Mouse (Mus musculus) adipocyte (in vitro differentiated cells): ENCODE results near the gene Erc2.

Experiments used
- DNase-seq: peaks from one replicate; pipeline ENCODE4 v3.0.0-alpha.2; 2016; ENCODE audit warnings: low spot score

Gene Erc2

DNA sequence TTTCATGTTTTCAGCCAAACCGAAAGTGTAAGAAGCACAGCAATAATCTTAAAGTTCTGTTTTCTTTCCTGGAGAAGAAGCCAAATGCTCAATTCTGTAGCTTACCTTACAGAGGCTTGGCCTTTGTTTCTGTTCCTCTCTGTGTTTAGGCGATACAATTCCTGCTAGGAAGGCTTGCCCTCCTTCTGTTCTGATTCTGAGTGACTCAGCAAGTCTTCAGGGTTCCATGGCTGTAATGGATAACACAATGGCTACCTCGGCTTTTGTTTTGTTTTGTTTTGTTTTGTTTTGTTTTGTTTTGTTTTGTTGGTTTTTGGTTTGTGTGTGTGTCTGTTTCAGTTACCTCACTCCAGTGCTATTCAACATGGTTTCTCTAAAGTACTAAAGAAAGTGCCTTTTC lies 757.9 kb downstream of the Erc2 start:
- DNase-seq, result no peak

DNA sequence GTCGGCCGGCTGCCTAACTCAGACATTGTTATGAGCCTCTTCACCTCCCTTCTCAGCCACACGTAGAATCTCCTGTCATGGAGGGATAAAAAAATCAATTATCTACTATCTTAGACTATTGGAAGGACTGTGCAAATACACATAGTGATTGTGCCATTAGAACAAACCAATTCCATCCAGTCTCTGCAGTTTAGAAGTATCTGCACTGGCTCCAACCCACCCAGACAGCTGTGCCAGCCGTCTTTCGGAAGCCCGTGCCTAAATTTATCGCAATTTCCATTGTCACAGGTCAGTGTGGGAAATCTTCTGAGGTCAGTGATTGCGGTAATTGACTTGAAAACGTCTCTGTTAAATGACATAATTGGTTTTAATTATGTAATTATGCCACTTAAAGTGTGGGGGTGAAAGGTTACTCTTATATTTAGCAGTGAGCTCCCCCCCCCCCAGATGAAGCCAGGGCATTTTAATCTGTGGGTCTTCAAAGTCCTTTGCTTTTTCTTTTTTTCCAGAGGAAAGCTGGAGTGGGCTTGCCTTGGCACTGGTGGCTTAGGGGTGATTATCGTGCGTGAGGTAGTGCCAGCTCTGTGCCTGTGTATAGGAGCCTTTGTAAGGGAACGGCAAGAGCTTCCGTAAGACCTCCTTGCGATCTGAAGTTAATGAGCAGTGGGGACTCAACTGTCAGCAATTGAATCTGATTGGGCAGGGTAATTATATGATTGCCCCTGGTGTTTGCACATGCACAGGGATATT lies 759.7 kb downstream of the Erc2 start:
- no peak for DNase-seq

DNA sequence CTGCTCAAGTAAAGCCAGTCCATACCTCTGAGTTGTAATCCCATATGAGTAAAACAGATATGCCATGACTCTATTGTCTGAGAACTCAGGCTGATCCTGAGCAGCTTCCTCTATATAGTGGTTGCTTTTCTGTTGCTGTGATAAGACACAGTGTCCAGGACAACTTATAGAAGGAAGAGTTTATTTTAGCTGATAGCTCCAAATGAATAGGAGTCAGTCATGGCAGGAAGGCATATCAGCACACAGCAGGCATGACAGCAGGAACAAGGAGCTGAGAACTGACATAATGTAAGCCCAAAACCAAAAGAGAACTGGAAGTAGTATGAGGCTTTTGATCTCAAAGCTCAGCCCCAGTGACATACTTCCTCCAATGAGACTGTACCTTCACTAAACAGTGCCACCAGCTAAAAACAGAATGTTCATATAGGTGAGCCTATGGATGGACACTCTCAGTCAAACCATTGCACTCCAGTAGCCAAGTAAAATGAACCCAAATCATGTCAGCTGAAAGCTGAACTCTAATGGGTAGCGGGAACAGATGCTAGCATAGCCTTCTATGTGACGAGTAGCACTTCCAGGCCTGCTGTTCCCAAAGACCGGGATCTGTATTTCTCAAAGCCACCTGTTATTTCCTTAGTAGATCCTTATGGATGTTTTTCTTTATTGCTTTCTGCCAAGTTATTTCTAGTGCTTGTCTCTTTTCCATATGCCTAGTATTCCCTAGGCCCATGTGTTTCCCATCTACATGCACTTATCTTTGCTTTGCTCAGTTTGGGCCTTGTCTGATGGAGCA lies 764.8 kb downstream of the Erc2 start:
- DNase-seq, result no peak

DNA sequence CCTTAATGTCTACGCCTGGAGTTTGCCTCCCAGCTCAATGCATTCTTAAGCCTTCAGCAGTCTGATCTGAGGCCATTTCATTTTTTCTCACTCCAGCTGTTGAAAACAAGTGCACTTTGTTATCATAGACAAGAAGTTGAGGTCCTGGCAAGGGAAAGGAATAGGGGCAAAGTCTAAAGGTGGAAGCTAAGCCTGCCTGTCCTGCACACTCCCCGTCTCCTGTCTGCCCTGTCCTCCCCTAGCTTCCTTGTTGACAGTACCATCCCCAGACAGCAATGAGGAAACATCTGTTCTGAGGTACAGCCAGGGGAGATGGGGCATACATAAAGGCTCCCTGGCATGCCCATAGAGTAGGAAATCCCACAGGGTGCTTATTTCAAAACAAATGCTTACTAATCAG lies 776.7 kb downstream of the Erc2 start:
- no peak for DNase-seq

DNA sequence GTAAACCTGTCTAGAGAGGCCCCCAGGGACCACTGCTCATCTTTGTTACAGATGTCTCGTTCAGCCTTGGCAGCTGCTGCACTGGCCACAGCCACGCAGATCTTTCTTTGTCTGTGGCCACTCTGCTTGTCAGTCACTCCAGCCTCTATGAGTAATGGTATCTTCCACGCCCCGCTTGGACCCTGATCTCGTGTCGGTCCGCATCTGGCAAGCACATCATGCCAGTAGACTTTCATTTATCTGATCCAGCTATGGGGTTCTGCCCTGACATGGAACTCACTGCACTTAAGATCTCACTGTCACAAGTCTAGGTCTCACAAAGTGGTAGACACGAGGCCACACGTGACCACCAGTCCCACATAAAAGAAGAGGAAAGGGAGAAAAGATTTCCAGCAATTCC lies 777.7 kb downstream of the Erc2 start:
- DNase-seq, result no peak

DNA sequence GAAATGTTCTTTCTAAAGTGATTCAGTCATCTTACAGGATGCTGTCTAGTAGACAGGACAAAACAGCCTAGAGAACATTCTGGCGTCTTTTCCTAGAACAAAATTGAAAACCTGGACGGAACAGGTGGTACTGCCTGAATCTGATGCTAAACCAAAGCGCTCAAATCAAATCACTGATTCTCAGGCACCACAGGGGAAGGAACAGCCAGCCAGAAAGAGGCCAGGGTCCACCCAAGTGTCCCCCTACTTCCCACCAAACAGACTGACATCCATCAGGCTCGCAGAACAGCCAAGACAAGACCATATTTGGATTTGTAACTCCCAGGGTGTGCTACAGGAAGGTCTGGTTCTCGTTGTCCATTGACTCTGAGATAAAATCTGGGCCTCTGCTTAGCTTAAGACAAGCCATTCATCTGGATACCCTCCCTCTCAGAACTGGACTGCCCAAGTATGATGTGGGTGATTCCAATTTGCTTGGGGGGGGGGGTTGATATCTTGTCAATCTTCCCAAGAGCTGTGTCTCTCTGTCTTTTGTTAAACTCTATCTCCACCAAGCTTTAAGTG lies 783.1 kb downstream of the Erc2 start:
- no peak for DNase-seq

DNA sequence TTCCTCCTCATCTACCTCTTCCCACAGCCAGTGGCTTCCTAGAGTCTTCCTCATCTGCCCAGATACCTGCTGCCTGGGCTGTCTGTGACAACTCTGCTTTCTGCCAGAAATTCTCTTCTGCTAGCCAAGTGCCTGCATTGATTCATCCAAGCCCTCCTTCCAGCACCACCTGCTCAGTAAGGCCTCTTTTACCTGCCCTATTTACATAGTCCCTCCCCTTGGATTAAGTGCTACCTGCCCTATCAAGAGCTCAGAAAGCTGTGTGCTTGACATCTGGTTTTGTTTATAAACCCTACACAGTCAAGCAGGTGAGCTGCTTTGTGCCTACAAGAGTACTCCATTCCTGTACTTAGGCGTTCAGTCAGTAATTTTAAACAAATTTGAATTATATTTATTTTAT lies 787.2 kb downstream of the Erc2 start:
- DNase-seq, result no peak

DNA sequence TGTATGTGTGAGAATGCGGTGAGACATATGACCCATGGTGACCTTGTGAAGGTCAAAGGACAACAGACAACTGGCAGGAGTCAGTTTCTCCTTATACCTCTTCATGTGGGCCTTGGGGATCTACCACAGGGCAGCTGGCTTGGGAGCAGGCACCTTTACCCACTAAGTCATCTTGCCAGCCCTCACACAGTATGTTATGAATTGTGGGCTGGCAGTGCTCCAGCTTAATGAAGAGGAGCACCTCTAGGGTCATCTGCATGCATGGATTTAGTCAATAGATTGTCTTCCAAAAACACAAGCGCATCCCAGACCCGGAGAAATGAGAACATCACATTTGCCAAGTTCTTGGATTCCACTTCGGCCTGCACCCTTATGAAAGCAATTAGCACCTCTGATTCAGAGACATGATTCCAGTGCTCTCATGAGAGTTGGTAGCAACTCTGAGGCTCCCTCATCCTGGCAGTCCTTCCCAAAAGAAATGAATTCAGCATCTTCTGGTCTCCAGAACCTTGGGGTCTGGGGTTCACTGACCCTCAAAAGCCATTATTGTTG lies 787.6 kb downstream of the Erc2 start:
- peak; percentile 12 for DNase-seq

DNA sequence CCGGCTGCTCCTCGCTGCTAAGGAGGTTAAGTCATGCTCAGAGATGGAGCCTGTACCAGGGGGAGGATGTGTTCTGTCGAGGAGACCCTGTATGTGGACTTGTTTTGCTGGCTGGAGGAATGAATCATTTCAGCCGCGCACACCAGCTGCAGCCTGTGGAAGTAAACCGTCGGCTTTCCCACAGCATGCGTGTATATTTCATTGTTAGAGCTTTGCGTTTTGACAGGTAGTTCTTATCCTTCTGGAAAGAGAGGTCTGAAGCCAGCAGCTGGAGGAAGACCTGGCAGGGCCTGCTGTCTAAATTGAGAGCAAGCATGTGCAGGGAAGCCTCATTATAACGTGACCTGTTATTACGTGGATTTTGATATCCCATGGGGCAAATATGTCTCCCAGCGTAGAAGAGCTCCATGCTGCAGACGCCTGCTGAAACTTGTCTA lies 788.6 kb downstream of the Erc2 start:
- no peak for DNase-seq

DNA sequence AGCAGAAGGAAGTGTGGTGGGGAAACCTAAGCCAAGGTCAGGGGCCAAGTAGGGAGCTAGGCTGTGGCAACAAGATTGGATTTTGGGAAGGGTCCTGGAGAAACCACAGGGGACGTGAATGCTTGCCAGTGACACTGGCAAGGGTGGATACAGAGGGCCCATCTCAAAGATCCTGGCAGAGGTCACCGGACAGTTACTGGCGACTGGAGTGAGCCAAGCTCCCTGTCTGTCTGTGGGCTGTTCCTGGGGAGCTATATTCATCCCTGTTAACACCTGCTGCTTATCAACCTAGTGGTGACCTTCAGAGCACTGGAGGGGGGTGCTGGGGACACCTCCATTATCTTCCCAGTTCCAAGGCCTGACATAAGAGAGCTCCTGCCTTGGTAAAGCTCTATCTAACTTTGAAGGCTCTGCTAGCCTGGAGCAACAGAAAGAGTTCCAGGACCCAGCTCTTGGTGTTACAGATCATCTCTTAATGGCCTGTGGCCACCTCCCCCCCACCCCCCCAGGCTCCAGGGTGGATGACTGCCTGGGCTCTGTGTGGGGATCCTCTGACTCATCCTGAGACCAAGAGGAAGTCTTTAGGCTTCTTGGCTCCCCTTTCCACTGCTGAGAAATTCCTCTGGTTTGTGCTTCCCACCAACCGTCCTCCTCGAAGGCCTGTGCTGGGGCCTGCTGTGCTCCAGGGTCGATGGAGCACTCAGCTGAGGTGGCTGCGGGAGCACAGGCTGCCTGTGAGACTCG lies 790.2 kb downstream of the Erc2 start:
- DNase-seq, result no peak

DNA sequence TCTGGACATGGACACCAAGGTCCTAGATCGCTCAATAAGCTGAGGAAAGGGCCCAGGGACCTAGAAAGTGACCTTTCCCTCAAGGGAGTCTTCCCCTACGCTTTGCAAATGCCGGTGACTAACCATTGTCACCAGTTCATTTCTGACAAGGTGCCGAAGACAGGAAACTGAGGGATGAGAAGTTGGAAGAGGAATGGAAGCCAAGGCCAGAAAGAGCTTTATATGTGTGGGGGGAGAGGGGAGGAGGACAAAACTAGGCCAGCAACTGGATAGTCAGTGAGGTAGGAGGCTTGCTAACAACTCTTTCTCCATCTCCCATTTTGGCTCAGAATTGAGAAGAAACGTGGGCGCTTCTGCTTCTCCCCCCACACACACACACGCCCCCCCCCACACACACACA lies 791.3 kb downstream of the Erc2 start:
- DNase-seq, result no peak

DNA sequence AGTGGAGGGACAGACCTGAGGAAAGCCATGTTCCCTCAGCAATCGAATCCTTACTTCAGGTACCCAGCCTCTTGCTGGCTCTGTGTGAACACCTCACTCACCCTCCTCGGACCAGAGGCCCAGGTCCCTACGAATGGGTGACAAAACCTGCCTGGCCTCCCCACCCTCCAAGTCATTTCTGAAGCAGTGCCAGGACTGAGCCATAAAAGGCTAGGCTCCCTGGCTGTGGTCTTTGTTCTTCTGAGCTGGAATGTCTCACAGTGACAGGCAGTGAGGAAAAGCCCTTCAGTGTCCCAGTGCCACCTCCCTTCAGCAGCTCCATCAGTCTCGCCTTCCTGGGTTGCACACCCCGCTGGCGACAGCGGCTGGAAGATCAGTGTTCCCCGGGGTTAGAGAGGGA lies 794.8 kb downstream of the Erc2 start:
- no peak for DNase-seq

DNA sequence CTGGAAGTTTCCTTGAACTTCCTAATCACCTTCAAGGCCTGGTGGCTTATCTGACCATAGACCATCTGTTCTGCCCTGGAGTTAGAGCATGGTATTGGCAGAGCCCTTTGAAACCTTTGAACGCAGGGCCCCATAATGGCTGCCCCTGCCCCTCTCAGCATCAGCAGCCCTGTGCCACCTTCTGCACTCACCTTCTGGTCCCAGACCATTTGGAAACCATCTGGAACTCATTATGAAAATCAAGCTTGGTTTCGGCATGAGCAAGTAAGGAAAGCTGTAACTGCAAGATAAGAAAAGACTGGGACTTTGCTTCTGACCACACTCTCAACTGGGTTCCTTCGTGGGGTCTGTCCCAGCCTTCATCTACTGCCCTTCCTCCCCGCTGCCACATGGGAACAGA lies 796.3 kb downstream of the Erc2 start:
- DNase-seq, result no peak

DNA sequence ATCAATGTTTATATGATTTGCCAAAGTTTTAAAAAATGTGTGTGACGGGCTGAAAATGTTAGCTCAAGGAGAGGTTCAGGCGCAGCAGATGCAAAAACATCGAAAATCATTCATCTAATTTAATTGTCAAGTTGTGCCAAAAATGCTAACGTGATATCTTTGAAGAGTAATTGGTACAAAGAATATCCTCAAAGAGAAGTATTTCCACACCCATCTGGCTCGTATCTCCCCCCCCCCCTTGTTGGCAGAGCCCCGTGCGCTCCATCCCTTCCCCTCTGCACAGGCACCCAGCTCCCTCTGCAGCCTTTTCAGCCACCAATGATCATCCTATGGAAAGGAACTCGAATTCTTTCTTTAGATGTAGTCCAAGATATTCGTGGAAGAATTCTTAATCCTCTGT lies 797.0 kb downstream of the Erc2 start:
- no peak for DNase-seq

DNA sequence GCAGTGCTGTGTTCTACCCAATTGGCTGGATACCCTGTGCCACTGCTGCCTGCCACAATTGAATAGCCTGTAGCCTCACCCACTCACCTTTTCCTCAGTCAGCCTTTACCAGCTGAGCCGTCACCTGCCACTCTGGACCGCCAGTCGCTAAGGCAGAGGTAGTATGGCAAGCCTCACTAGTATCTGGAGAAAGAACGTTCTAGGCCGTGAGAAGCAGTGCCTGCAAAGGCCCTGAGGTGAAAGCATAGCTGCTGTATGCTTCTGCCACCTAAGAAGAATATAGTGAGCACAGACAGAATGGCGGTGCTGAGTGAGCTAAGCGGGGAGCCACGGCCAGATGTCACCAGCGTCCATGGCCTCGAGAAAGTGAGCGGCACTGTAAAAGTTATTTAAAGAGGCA lies 798.4 kb downstream of the Erc2 start:
- no peak for DNase-seq

DNA sequence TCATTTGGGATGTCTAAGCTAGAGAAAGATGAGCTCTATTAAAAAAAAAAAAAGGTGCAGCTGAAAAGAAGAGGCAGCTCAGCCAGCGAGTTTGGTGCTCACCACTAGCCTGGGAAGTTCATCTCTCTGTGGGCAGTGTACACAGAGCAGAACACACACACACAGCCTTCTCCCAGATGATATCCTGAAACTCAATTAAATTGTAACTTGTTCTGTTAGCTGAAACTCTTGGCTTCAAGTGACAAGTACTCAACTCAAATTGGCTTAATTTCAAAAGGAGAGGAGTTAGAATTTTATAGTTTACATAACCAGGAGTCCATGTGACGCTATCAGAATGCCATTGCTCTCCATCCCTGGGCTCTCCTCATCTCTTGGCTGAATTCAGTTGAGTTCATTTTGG lies 804.4 kb downstream of the Erc2 start:
- no peak for DNase-seq

DNA sequence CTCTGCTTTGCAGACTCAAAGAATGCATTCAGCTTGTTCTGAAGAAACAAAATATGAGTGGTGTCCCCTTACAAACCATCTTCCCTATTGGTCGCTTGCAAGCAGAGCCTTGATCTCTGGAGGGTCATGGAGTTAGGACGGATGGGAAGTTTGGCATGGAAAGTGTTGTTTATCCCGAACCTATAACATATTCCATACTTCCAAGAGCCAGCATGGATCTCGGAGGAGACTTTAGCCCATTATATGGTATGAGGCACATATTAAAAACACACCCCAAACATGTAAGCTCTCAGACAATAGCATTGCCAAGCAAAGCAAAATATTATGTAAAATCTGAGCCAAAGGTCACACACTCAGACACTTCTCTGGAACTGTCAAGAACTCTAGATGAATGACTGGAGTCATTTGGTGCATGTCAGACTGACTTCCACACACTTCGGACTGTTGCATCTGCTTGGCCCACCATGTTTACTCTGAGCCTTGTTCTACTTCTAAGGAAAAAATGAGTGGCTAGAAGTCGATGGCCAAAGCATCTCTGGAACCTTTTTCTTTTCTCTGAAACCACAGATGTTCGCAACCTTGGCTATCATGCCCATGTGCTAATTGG lies 809.6 kb downstream of the Erc2 start:
- peak; percentile 16 for DNase-seq

DNA sequence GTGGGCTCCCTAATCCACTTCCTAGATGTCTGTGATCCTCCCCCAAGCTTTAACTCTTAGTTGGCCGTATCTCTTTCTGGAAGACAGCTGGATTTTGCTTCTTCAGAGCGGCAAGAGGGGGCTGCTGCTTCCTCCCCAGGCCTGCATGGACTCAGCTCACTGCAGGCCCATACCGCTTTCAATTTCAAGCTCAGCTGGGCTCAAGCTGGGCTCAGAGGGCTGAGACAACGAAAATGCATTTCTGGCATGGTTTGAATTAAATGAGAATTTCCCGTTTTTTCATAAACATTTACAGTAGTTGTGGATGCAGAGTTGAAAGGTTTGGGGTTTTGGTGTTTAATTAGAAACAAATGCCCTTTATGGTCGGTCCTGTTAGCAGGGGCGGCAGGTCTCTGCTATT lies 812.8 kb downstream of the Erc2 start:
- no peak for DNase-seq

DNA sequence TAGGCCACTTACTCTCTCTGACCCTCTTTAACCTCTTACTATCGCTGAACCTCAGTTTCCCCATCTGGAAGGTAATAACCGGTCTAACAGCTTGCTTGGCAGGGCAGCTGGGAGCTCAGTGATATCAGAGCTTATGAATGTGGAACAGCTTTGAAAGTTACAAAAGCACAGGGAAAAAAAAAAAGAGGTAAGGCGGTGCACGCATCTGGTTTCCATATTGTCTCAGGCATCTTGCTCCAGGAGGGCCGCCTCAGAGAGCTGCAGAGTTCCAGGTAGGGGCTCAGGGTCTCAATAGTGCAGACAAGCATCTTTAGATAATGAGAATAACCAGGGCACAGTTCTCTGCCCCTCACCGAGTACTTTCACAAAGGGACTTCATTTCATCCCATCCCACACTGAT lies 816.9 kb downstream of the Erc2 start:
- DNase-seq, result no peak

DNA sequence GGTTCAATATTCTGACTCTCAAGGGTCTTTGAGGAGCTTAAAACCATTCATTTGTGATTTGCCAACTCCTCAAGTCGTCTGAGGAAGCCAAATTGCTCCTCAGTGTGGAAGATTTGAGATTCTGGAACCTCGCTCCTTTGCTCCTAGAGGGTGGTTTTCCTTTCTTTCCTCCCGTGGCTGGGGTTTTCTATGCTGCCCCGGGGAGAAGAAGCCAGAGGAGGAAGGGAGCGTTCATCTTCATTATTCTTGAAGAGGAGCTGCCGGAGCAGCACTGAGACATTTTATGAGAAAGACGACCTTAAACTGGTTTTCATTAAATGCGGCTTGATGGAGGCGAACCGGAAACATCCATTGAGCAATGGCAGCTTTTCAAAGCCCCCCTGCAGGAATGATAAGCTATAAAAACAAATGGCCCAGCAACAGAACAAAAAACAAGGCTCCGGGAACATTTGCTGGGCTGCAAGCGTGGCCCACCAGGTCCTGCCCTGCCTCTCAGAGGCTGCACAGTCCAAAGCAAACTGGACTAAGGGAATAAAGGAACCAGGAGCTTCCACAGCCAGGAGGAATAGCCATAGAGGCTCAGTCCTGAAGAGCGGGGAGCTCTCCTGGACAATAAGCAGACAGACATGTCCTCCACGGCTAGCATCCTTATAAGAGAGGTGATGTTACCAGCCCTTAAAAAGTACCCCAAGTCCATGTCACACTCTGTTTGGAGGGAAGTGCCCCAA lies 819.2 kb downstream of the Erc2 start:
- DNase-seq, result no peak

DNA sequence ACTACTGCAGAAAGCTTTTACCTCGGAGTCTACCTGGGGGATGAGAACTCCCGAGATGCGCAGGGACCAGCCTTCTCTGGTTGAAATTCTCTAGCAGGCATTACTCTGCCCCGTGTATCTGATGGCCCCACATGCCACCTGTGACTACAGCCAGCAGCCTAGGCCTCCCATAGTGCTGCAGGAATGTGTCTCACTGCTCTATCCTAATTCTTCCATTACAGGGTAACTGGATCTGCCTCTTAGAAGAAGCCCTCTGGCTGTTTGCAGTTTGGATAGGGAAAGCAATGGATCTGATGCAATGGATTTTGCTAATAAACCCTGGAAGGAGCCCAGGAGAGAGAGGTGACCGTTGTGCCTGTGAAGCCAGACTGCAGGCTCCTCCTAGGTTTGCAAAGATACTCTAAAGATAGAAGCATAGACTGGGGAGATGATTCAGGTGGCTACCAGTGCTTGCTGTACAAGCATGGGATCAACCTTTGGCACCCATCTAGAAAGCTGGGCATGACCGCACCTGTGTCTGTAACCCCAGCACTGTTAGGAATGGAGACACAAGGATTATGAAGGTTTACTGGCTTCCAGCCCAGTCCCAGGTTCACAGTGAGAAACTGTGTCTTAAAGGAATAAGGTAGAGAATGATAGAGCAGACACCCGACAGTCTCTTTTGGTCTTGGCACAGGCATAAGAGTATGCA lies 821.2 kb downstream of the Erc2 start:
- DNase-seq, result no peak
